Mouse (Mus musculus) testis, adult 2 months (tissue): ENCODE data around the gene Adamts16. TPM values are rescaled to one million over a fixed set of nuclear protein-coding genes. Genes with fewer than 3 reads are reported as not detected.

Experiments used
- H3K27ac ChIP-seq: fragments of 200-500 bp; 2 replicates; pipeline ENCODE4 v1.5.1; 2012; ENCODE audit warnings: low read depth, low read length; ENCODE audit not compliant: control insufficient read depth, insufficient read depth
- H3K27me3 ChIP-seq: fragments of 200-500 bp; 2 replicates; pipeline ENCODE4 v1.6.1; 2012; ENCODE audit warnings: mild to moderate bottlenecking, low read length, moderate library complexity; ENCODE audit not compliant: control insufficient read depth, insufficient read depth
- H3K36me3 ChIP-seq: fragments of 200-500 bp; 2 replicates; pipeline ENCODE4 v1.6.1; 2012; ENCODE audit warnings: mild to moderate bottlenecking, low read length; ENCODE audit not compliant: control insufficient read depth, insufficient read depth
- H3K4me1 ChIP-seq: fragments of 200-500 bp; 2 replicates; pipeline ENCODE4 v1.6.1; 2012; ENCODE audit warnings: low read length; ENCODE audit not compliant: control insufficient read depth, insufficient read depth
- H3K4me3 ChIP-seq: fragments of 200-500 bp; 2 replicates; pipeline ENCODE4 v1.5.1; 2012; ENCODE audit warnings: low read depth, mild to moderate bottlenecking, low read length, moderate library complexity, mixed read lengths; ENCODE audit not compliant: control insufficient read depth
- CTCF ChIP-seq: fragments of 200-500 bp; IDR thresholded peaks from 2 replicates; pipeline ENCODE4 v1.5.1; 2012; ENCODE audit warnings: low read depth, mild to moderate bottlenecking, inconsistent platforms, low read length, moderate library complexity; ENCODE audit not compliant: control insufficient read depth, insufficient read depth, insufficient replicate concordance
- POLR2A ChIP-seq: fragments of 200-500 bp; IDR thresholded peaks from 2 replicates; pipeline ENCODE4 v1.6.1; 2012; ENCODE audit warnings: low read depth, mild to moderate bottlenecking, inconsistent platforms, low read length, moderate library complexity; ENCODE audit not compliant: control insufficient read depth
- polyA plus RNA-seq: library from polyadenylated mRNA; depleted of rRNA; stranded (reverse); fragments of >200 nt; gene quantifications from 2 replicates; pipeline ENCODE4 v1.2.3, GENCODE M21; 2012

Gene Adamts16
- polyA plus RNA-seq, 1 experiment = 0.25 TPM

GRCm38 (mm10) chr13:70707158-70707854 is 134.3 kb downstream of the Adamts16 start:
- no peak overlapping the region for H3K4me3 ChIP-seq

GRCm38 (mm10) chr13:70702904-70703303 is 138.7 kb downstream of the Adamts16 start:
- no peak overlapping the region for H3K4me3 ChIP-seq
- H3K36me3 ChIP-seq = no peaks in the 10 kb centered on the region
- H3K27me3 ChIP-seq = no peaks in the 10 kb centered on the region
- TF ChIP-seq POLR2A = no peak
- TF ChIP-seq CTCF = no peak
- no peak overlapping the region for H3K27ac ChIP-seq
- H3K4me1 ChIP-seq = no peaks in the 10 kb centered on the region

More at GRCm38 (mm10) chr13:70707158-70707854, 134.3 kb downstream of the Adamts16 start:
- no peak overlapping the region for H3K27ac ChIP-seq
- TF ChIP-seq POLR2A = no peak
- TF ChIP-seq CTCF = no peak
- H3K36me3 ChIP-seq = no peaks in the 10 kb centered on the region
- no peaks in the 10 kb centered on the region for H3K27me3 ChIP-seq
- H3K4me1 ChIP-seq = no peaks in the 10 kb centered on the region

- no peak for TF ChIP-seq CTCF
- no peak for TF ChIP-seq POLR2A
- Histone ChIP-seq H3K36me3 (no peaks in the 10 kb centered on the region), H3K4me3 (no peak overlapping the region), H3K27ac (no peak overlapping the region), H3K4me1 (no peaks in the 10 kb centered on the region), H3K27me3 (no peaks in the 10 kb centered on the region)
Measured at GRCm38 (mm10) chr13:70698812-70699387, 142.7 kb downstream of the Adamts16 start.

- Histone ChIP-seq H3K4me1 (no peaks in the 10 kb centered on the region), H3K27ac (no peak overlapping the region), H3K27me3 (no peaks in the 10 kb centered on the region), H3K36me3 (no peaks in the 10 kb centered on the region), H3K4me3 (no peak overlapping the region)
- TF ChIP-seq CTCF = no peak
- TF ChIP-seq POLR2A = no peak
Measured at GRCm38 (mm10) chr13:70689452-70689960, 152.1 kb downstream of the Adamts16 start.

- H3K27ac ChIP-seq = no peak overlapping the region
- no peaks in the 10 kb centered on the region for H3K36me3 ChIP-seq
- TF ChIP-seq CTCF (no peak), POLR2A (no peak)
- no peaks in the 10 kb centered on the region for H3K27me3 ChIP-seq
- H3K4me1 ChIP-seq = no peaks in the 10 kb centered on the region; the same call in 1 of the 2 replicates
- no peak overlapping the region for H3K4me3 ChIP-seq
Measured at GRCm38 (mm10) chr13:70685825-70686224, 155.8 kb downstream of the Adamts16 start.

GRCm38 (mm10) chr13:70684976-70685609 is 156.5 kb downstream of the Adamts16 start:
- Histone ChIP-seq H3K4me1 (no peaks in the 10 kb centered on the region; the same call in 1 of the 2 replicates), H3K36me3 (no peaks in the 10 kb centered on the region), H3K27ac (no peak overlapping the region), H3K27me3 (no peaks in the 10 kb centered on the region), H3K4me3 (no peak overlapping the region)
- TF ChIP-seq CTCF (no peak), POLR2A (no peak)
